Mouse (Mus musculus) spleen, postnatal 10 days (tissue): ENCODE results near the gene Lrrfip1.
A peak's percentile ranks its signal among the peaks of the same experiment; 100 is the strongest.

Source experiments
- DNase-seq, 2 experiments: peaks; one replicate each; pipeline ENCODE4 v3.0.0; 2021 to 2022; ENCODE audit warnings: low spot score in 2 of 2

The Lrrfip1 gene

GRCm38 (mm10) chr1:90998268-90998890 lies at the start of gene Lrrfip1:
TSS of gene Lrrfip1 (plus strand) at chr1:90998737.
- DNase-seq: peak; percentile 26 to 28

- DNase-seq: no peak
Observed at GRCm38 (mm10) chr1:90949309-90949708, 49.2 kb upstream of the Lrrfip1 start.

GRCm38 (mm10) chr1:90951670-90952069 lies 46.9 kb upstream of the Lrrfip1 start:
- DNase-seq: no peak

- no peak for DNase-seq
Observed at GRCm38 (mm10) chr1:90952808-90953207, 45.7 kb upstream of the Lrrfip1 start, which contains the start of gene Prlh. TSS of gene Prlh (plus strand) at chr1:90953108.

- no peak for DNase-seq
Observed at GRCm38 (mm10) chr1:90953688-90954087, 44.8 kb upstream of the Lrrfip1 start.

- DNase-seq: peak in 1 of 2 experiments; percentile 39
Observed at GRCm38 (mm10) chr1:90956245-90957096, 42.1 kb upstream of the Lrrfip1 start.

GRCm38 (mm10) chr1:90962526-90962925 lies 36.0 kb upstream of the Lrrfip1 start:
- no peak for DNase-seq

- DNase-seq: no peak
Observed at GRCm38 (mm10) chr1:90962994-90963393, 35.5 kb upstream of the Lrrfip1 start.

- DNase-seq: no peak
Observed at GRCm38 (mm10) chr1:90967583-90967982, 31.0 kb upstream of the Lrrfip1 start.

GRCm38 (mm10) chr1:90968649-90969048 lies 29.9 kb upstream of the Lrrfip1 start:
- DNase-seq: no peak

GRCm38 (mm10) chr1:90969347-90969784 lies 29.2 kb upstream of the Lrrfip1 start, which contains the start of gene Rab17:
TSS of gene Rab17 (minus strand) at chr1:90969661.
- DNase-seq: no peak

GRCm38 (mm10) chr1:90969881-90970390 lies 28.6 kb upstream of the Lrrfip1 start:
- no peak for DNase-seq

GRCm38 (mm10) chr1:90972911-90973573 lies 25.5 kb upstream of the Lrrfip1 start:
- peak; percentile 73 to 87 for DNase-seq

- no peak for DNase-seq
Observed at GRCm38 (mm10) chr1:90973574-90973911, 25.0 kb upstream of the Lrrfip1 start.

GRCm38 (mm10) chr1:90974906-90975649 lies 23.5 kb upstream of the Lrrfip1 start:
- no peak for DNase-seq

GRCm38 (mm10) chr1:90975960-90976359 lies 22.6 kb upstream of the Lrrfip1 start:
- no peak for DNase-seq

- DNase-seq: no peak
Observed at GRCm38 (mm10) chr1:90980638-90981330, 17.8 kb upstream of the Lrrfip1 start.

- no peak for DNase-seq
Observed at GRCm38 (mm10) chr1:90981346-90981745, 17.2 kb upstream of the Lrrfip1 start.

- DNase-seq: no peak
Observed at GRCm38 (mm10) chr1:90995916-90996315, 2.6 kb upstream of the Lrrfip1 start.

GRCm38 (mm10) chr1:90997136-90997535 lies 1.4 kb upstream of the Lrrfip1 start:
- DNase-seq: no peak

- DNase-seq: no peak
Observed at GRCm38 (mm10) chr1:90997641-90998040, 896 bp upstream of the Lrrfip1 start.
